Mouse (Mus musculus) adrenal gland, postnatal 25 days (tissue): Measurements from ENCODE around the gene Gcc1. TPM values are rescaled to one million over a fixed set of nuclear protein-coding genes. Genes with fewer than 3 reads are reported as not detected.

Experiments
- DNase-seq: peaks from one replicate; pipeline ENCODE4 v3.0.0; 2021; ENCODE audit warnings: mixed read lengths
- long read RNA-seq: library from polyadenylated mRNA; stranded (forward); transcript quantifications from one replicate; pipeline ENCODE4 v2.0.0, GENCODE M21; 2021
- total RNA-seq: library from RNA; stranded (reverse); gene quantifications from 2 replicates; pipeline ENCODE4 v1.2.3, GENCODE M21; 2021

Gcc1 gene
- total RNA-seq: 15.7 and 16.5 TPM in 2 replicates
- long read RNA-seq, full-length matches to known transcripts: 19 of 22 reads
- long read RNA-seq, partial matches to known transcripts: 0 of 22 reads
- long read RNA-seq, other reads (novel, unspliced or antisense): 3 of 22 reads

GRCm38 (mm10) chr6:28428290-28428689 is at the start of gene Gcc1:
Gene Gcc1, minus strand, starts transcription at chr6:28428390.
- no peak for DNase-seq

- DNase-seq: no peak
Measured at GRCm38 (mm10) chr6:28474839-28475238, 46.6 kb upstream of the Gcc1 start, which contains the start of gene Snd1. Gene Snd1, plus strand, starts transcription at chr6:28475139.

DNA sequence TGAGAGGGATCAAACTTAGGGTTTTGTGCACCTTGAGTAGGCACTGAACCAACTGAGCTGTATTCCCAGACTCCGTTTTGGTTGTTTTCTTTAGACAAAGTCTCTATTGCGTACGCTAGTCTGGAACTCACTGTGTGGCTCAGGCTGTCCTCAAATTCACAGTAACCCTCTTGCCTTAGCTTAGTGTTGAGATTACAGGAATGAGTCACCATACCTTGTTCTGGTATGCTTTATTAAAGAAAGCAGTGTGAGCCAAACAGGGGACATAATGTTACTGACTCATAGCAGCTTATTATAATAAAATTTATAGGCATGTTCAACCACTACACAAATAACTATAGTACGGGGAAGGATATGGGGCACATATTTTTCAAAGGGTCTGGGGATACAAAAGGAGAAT is 46.0 kb upstream of the Gcc1 start:
- DNase-seq: no peak

DNA sequence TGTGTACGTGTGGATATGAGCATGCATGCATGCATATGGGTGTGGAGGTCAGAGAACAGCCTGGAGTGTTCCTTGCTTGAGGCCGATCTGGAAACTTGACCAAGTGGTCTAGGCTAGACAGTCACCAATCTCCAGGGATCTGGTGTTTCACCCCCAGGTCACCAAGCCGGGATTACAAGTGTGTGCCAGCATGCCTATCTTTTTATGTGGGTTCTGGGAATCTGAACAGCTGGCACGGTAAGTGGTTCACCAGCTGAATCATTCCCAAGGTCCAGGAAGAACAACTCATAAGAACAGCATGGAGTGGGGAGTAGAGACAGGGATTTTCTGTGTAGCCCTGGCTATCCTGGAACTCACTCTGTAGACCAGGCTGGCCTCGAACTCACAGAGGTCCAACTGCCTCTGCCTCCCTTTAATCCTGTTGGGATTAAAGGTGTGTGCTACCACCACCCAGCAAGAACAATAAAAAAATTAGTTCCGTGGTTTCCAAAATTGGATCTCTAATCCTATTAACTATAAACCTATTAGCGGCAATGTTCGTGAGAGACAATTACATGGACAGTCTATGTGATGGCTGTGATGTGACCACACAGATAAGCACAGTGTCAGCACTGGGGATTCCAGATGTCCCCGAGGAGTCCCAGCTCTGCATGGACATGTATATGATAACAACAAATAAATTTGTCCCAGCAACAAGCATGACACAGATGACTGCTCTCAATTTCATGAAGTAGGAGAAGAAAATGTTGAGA is 43.3 kb upstream of the Gcc1 start:
- DNase-seq: no peak

DNA sequence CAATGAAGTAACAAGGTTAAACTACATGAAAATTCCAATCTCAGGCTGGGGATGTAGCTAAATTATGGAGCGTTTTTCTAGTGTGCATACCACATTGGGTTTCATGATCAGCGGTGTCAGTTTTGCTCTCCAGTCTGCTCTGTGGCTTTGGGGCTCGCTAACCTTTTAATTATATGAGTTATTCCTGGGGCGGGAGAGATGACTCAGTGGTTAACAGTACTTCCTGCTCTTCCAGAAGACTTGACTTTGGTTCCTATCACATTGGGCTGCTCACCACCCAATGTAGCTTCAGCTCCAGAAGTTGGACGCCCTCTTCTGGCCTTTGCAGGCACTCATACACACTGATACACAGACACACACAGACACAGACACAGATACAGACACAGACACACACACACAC is 42.4 kb upstream of the Gcc1 start:
- DNase-seq: no peak

DNA sequence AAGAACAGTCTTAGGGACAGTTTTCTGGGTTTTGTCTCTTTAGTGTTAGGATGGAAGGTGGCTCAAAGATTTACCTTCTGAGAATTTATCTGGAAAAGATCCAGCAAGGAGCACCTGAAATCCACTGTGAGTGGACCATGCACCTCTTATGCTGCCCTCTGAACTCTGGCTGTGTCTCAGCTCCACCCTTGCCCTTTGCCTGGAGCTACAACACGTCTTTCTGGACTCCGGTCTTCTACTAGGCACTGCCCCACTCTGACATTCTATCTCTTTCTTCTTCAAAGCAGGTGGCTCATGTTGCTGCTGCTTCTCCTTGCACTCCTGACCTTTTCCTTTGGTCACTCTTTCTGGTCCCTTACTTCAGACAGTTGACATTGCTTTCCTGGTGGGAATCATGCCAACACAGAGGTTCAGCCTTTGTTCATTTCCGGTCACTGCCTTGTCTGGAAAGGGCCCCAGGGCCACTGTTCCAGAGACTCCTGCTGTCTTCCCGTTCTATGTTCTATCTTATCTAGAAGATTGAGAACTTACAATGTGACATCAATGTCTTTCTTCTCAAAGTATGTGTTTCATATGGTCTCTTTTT is 41.9 kb upstream of the Gcc1 start:
- no peak for DNase-seq

- no peak for DNase-seq
Measured at GRCm38 (mm10) chr6:28464630-28465029, 36.4 kb upstream of the Gcc1 start.

GRCm38 (mm10) chr6:28460534-28460933 is 32.3 kb upstream of the Gcc1 start:
- peak; percentile 82 for DNase-seq

- DNase-seq: no peak
Measured at GRCm38 (mm10) chr6:28459221-28459668, 31.1 kb upstream of the Gcc1 start.

DNA sequence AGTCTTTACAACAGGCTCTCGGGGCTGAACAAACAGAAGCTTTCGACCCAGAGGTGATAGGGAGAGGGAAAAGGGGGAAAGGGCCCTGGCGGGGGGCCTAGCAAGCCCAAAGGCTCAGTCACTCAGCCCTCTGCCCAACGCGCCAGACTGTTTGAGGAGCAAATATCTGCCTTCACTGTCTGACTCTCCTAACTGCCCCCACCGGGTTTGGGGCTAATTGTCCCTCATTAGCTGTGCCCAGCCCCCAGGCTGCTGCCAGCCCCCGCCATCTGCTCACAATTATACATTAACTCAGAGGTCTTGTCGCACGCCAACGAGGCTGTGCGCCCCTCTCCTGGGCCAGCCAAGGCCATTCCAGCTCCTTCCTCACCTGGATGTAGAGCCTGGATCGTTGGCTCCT is 22.8 kb upstream of the Gcc1 start:
- DNase-seq: no peak

DNA sequence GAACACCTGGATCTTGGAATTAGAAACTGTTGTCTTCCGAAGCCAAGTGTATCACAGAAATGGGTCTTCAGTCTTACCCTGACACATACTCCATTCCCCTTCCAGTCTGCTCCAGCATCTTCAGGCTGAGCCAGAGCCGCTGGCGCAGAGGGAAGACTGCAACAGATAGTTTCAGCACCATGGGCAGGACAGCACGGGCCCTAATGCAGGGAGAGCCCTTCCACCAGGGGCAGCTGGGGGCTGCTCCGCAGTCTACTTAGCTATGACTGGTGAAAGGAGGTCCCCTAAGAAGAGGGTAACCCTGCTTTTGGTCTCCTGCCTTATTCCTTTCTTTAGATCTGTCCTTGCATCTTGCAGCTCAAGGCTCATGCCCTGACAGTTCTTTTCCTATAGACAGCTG is 22.3 kb upstream of the Gcc1 start:
- no peak for DNase-seq

DNA sequence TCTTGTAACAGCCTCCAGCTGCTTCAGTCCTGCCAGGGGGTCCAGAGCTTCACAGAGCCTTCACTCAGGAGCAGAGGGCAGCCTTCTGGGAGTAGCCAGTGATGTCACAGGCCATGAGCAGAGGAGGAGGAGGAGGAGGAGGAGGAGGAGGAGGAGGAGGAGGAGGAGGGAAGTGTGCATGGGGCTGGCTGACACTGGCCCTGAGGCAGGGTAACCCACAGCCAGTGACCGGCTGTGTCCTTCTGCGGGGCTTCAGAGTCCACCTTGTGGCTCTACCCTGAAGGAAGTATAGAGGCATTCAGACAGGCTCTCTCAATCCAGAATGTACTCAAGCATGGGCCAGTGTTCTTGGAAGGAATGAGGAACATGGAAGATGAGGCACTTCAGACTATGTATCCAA is 21.1 kb upstream of the Gcc1 start, which contains the start of gene Pax4:
Gene Pax4 (minus strand): TSS at position 101 of the 400 bp plus-strand sequence.
- DNase-seq: no peak

GRCm38 (mm10) chr6:28447937-28448336 is 19.7 kb upstream of the Gcc1 start:
- DNase-seq: no peak

DNA sequence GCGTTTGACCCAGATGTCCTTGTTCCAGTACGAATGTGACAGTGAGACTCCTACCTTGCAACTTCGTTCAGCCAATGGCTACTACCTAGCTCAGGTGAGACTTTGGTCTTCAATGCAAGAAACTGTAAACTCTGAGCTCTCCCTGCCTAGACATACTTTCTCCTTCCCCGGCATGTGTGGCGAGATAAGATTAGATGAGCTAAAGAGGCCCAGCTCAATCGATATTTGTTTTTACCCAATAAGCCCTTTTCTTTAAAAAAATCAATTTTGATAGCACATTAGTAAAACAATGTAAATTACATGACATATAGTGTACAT is 3.3 kb upstream of the Gcc1 start:
- DNase-seq: no peak

GRCm38 (mm10) chr6:28430795-28431537 is 2.8 kb upstream of the Gcc1 start:
- no peak for DNase-seq

DNA sequence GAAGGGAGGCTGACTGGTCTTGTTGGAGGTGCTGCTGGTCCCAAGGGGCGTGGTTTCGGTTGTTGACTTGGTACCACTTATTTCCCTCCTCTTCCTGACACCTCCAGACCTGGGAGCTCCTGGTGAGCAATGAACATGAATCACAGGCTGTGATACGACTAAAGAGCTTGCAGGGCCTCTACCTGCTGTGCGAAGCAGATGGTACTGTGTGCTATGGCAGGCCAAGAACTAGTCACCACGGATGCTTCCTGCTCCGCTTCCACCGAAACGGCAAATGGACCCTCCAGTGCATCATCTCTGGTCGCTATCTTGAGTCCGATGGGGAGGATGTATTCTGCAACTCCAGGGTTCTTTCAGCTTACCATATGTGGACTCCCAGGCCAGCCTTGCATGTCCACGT is 1.7 kb upstream of the Gcc1 start:
- DNase-seq: no peak

DNA sequence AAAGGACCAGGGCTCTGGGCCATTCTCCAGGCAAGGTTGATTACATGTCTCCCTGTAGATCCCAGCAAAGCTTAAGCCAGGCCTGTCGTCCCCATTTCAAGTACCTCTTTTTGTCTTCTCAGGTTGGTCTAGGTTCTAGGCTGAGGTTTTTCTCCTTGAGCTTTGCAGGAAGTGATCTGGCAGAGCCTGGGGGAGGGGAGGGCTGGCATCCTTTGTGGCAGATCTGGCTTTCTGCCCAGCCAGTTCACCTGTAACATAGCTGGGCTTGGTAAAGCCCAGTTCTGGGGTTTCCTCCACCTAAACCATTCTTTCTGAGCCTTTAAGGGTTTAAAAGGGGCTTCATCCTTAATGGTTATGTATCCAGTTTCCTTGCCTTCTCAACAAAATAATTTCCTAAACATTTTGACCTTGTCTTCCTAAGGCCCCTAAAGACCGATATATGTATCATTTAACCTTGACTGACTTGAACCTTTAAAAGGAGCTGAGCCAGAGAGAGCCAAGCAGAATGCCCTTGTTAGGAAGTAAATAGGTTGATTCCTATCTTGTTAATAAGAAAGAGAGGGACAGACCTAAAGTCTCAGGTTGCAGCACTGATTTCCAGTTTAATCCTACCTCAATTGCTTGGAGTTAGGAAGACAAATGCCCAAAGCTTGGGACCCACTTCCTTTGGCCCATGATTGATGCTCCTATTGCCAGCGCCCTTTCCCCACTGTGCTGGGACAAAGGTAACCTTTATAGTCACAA is 922 bp downstream of the Gcc1 start, which contains the start of gene Fscn3:
Gene Fscn3 (plus strand): TSS at position 694 of the 744 bp plus-strand sequence.
- DNase-seq: no peak

DNA sequence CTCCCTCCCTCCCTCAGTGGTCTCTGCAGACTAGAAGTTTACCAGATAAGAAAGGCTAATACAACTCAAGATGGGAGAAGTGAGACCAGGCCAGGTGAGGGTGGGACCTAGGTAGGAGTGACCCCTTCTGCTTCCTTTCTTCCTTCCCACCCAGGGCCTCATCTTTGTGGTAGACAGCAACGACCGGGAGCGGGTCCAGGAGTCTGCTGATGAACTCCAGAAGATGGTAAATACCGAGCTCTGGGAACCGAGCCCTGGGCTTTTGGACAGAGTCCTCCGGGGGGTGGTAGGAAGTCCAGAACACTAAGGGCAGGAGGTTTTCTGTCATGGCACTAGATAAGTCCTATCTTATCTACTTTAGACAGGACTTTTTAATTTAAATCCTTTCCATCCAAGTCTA is 3.2 kb downstream of the Gcc1 start:
- DNase-seq: no peak

GRCm38 (mm10) chr6:28423767-28424695 is 4.2 kb downstream of the Gcc1 start:
- peak; percentile 52 for DNase-seq

- peak; percentile 99 for DNase-seq
Measured at GRCm38 (mm10) chr6:28423313-28423712, 4.9 kb downstream of the Gcc1 start, which contains the start of gene Arf5. Gene Arf5, plus strand, starts transcription at chr6:28423560.
